Mouse (Mus musculus) megakaryocyte progenitor cell, adult 5-6 weeks (primary cell): Measurements from ENCODE around the gene Rnf40. TPM values are rescaled to one million over a fixed set of nuclear protein-coding genes. Genes with fewer than 3 reads are reported as not detected.
A peak's percentile ranks its signal among the peaks of the same experiment; 100 is the strongest.
"Not testable (repeated sequence)": the region's sequence is repeated elsewhere in the genome, so short reads cannot be mapped to it uniquely, and the experiment has no call there.

ENCODE experiments used
- ATAC-seq: replicated peaks from 2 replicates; pipeline ENCODE4 v1.8.0; 2016; ENCODE audit warnings: mild to moderate bottlenecking, moderate TSS enrichment, inconsistent platforms; ENCODE audit not compliant: poor library complexity
- total RNA-seq, 2 experiments: library from RNA; stranded (forward) in 1 of 2; stranded (reverse) in 1 of 2; fragments of 157-497, 149-512 nt in 1 of 2; fragments of 200-1000 nt in 1 of 2; gene quantifications; 2 replicates each; pipeline versions ENCODE4 v1.2.3 to v1.2.4; 2015 to 2017

The Rnf40 gene
- total RNA-seq, 2 experiments from 2014 or later = 11.7 to 36.9 TPM

DNA sequence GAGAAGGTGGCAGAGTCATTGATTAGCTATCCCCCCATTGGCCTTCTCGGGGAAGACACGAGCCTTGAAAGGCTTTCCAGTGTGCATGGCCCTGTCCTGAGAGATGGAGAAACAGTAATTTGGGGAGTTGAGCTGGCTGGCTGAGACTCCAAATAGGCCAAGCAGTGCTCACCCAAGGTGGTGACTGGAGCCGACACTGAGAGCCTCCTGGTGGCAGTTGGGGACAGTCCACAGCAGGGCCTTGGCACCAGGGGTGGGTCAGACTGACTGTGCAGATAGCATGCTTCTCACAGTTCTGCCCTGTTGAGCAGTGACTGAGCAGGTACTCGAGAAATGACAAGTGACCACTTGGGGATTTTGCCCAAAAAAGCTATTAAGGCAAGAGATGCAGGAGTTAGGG is 13.2 kb downstream of the Rnf40 start:
- ATAC-seq = no peak

- ATAC-seq = no peak
Measured at GRCm38 (mm10) chr7:127602903-127603302, 14.3 kb downstream of the Rnf40 start.

- peak; percentile 56 for ATAC-seq
Measured at GRCm38 (mm10) chr7:127604256-127604655, 15.7 kb downstream of the Rnf40 start.

GRCm38 (mm10) chr7:127607150-127607549 is 18.6 kb downstream of the Rnf40 start:
- no peak for ATAC-seq

DNA sequence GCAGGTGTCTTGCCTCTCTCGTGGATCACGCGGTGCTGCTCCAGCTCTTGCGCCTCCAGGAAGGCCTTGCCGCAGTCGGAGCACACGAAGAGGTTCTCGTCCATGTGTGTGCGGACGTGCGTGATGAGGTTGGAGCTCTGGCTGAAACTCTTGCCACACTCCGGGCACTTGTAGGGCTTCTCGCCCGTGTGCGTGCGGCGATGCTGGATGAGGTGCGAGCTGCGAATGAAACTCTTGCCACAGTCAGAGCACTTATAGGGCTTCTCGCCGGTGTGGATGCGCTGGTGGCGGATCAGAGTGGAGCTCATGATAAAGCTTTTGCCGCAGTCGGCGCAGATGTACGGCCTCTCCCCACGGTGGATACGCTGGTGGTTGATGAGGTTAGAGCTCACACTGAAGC is 22.4 kb downstream of the Rnf40 start:
- ATAC-seq = no peak

DNA sequence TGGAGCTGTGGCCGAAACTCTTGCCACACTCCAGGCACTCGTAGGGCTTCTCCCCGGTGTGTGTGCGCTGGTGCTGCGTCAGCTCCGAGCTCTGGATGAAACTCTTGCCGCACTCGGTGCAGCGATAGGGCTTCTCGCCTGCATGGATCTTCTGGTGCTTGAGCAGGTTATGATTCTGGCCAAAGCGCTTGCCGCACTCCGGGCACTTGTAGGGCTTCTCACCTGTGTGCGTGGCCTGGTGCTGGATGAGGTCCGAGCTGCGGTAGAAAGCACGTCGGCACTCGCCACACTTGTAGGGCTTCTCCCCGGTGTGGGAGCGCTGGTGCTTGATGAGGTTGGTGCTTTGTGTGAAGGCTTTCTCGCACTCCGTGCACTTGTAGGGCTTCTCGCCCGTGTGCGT is 23.0 kb downstream of the Rnf40 start:
- ATAC-seq = no peak

DNA sequence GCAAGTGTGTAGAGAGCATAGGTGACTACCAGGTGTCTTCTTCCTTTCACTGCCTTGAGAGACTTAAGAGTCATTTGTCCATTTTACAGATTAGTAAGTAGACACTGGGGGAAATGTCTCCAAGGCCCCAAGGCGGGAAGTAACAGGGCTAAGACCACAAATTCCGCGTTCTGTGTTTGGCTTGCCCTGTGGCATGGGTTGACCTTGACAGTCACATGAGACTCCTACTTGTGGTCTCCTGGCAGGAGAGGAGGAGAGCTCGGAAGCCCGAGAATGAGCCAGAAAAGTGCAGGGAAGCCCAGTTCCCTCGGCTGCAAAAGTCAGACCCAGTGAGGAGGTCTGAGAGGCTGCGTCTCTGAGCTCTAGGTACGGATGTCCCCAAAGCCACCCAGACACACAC is 24.9 kb downstream of the Rnf40 start:
- ATAC-seq = no peak

- no peak for ATAC-seq
Measured at GRCm38 (mm10) chr7:127614091-127614490, 25.5 kb downstream of the Rnf40 start.

- peak; percentile 57 for ATAC-seq
Measured at GRCm38 (mm10) chr7:127614511-127614890, 25.9 kb downstream of the Rnf40 start.

- ATAC-seq = peak; percentile 69
Measured at GRCm38 (mm10) chr7:127614891-127615843, 26.6 kb downstream of the Rnf40 start, which contains the start of gene Zfp629. Gene Zfp629, minus strand, starts transcription at chr7:127615797.

GRCm38 (mm10) chr7:127616336-127616735 is 27.8 kb downstream of the Rnf40 start:
- ATAC-seq = no peak

DNA sequence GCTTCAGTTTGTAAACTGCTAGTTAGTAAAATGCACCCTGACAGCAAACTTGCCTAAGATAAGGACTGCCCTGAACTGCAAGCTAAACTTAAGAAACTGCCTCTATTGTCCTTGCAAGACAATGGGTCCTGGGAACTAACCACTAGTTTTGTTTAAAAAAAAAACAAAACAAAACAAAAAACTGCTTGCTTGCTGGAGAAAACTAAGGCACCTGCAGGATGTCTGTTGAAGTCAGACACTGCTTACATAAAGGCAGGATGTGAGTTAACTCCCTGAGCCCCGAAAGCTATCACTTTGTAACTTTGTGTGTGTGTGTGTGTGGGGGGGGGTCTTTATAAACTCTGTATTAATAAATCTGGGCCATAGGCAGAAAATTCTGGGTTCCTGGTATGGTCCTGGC is 28.3 kb downstream of the Rnf40 start:
- ATAC-seq = no peak

- ATAC-seq = no peak
Measured at GRCm38 (mm10) chr7:127617962-127618361, 29.4 kb downstream of the Rnf40 start.

- not testable (repeated sequence) for ATAC-seq
Measured at GRCm38 (mm10) chr7:127618402-127618801, 29.8 kb downstream of the Rnf40 start.

DNA sequence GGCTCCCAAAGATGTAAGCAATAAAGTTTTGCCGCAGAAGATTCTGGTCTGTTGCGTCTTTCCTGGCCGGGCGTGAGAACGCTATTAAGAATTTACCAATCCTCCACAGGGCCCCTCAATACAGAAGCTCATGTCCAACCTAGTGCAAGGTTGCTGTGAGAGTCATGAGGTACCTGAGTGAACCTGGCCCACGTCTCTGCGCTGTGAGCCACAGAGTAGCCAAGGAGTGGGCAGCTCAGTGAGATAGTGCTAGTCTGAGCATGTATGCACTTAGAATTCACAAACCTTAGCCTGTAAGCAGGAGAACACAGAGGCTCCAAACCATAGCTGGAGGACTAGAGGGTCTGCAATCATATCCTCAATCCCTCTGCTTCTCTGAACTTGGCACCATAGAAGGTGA is 37.5 kb downstream of the Rnf40 start:
- ATAC-seq = 0 out of 2 replicates have a peak, but pooled peaks have one; percentile 6

DNA sequence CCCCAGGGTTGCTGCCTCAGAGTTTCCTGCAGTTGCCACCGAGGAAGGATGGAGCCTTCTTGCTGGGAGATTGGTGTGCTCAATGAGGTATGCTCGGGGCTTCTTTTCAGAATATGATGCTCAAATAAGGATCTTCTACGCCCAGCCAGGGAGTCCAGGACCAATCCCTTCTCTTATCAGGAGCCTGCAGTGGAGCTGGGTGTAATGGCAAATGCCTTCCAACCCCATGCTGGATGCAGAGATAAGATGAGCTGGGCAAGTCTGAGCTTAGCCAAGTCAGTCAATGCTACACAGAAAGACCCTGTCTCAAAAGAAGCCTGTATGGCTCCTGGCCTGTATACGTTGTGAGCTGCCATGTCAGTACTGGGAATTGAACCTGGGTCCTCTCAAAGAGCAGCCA is 37.9 kb downstream of the Rnf40 start:
- peak; percentile 100 for ATAC-seq

DNA sequence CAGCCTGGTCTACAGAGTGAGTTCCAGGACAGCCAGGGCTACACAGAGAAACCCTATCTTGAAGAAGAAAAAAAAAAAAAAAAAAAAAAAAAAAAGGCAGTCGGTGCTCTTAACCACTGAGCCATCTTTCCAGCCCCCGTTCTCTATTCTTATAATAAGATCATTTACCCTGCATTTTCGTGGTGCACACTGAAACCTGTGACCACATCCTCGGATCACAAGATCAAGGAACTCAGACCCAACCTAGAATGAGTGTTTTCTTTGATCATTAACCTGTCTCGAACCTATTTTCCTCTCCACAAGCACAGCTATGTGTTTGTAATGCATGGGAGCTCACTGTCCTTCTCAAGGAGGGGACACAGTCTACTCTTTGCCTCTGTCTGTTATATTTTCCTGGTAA is 40.1 kb downstream of the Rnf40 start:
- ATAC-seq = no peak

- ATAC-seq = no peak
Measured at GRCm38 (mm10) chr7:127631416-127631815, 42.8 kb downstream of the Rnf40 start.

DNA sequence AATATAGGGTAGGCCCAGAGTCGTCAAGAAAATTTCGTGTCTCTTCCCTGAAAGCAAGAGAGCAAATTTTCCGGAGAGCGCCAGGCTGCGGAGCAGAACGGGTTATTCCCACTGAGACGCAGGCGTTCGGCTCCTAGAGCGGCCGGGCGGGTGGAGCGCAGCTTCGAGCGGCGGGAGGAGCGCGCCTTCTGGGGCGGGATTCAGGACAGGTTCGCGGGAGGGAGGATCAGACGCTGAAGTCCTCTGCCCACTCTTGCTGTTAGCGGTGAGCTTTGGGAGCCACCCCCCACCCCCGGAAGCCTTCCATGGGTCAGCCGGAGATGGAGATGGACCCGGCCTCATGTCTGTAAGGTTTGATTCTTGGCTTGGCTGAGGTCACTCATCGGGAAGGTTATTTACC is 48.4 kb downstream of the Rnf40 start:
- peak; percentile 64; the same call in 1 of the 2 replicates for ATAC-seq

GRCm38 (mm10) chr7:127641260-127641659 is 52.7 kb downstream of the Rnf40 start:
- ATAC-seq = no peak

DNA sequence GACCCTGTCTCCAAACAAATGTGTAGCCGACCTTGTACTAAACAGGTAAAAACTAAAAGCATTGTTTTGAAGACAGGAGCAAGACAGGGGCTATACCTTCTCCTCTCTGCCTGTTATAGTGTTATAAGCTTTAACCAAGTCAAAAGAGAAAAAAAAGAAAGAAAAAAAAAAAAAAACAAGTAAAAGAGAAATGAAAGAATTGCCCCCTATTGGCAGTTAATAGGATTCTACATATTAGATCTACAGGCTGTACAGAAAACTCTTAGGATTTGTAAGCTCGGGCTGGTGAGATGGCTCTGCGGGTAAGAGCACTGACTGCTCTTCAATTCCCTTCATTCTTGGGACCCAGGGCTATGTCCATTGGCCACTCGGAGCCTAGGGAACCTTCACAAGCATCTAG is 53.7 kb downstream of the Rnf40 start:
- ATAC-seq = no peak

DNA sequence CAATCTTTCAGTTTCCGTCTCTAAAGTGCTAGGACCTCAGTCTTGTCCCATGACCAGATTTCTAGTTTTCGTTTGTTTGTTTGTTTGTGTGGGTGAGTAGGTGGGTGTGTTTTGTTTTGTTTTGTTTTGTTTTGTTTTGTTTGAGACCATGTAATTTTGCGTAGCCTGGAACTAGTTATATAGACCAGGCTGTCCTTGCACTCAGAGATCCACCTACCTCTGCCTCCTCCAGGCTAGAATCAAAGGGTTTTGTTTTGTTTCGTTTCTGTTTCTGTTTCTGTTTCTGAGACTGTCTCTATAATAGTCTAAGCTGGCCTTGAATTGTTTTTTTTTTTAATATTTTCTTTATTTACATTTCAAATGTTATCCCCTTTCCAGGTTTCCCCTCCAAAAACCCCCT is 57.8 kb downstream of the Rnf40 start:
- ATAC-seq = no peak

DNA sequence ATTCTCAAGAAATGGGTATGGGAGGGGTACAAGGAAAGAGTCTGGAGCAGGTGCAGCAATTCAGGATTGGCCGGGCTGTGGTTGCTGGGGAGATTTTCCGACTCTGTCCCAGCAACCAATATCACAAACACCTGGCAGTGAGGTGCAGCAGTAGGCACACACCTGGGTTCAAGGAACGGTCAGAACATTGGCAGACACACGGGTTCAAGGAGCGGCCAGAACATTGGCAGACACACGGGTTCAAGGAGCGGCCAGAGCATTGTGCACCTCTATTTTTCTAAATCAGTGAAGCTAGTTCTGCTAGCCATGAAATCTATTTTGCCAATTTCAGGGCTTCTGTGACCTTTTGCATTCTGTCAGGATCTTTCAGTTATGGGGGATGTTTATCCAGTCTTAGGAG is 59.0 kb downstream of the Rnf40 start:
- ATAC-seq = not testable (repeated sequence)
